Mouse (Mus musculus) limb, embryonic 13.5 days (tissue): ENCODE data around the gene Prrc2b. TPM values are rescaled to one million over a fixed set of nuclear protein-coding genes. Genes with fewer than 3 reads are reported as not detected.

ENCODE experiments used
- ATAC-seq: fragments of 200-750 bp; cut with Nextera tagmentation; 2 replicates; pipeline ENCODE4 v1.8.0; 2017; ENCODE audit warnings: low read depth, moderate number of reproducible peaks, moderate TSS enrichment; ENCODE audit not compliant: low FRiP score
- H3K27ac ChIP-seq: fragments of 300-500 bp; sonication (generic); 2 replicates; pipeline ENCODE4 v1.5.1; 2015; ENCODE audit warnings: inconsistent platforms, mild to moderate bottlenecking, moderate library complexity
- H3K27me3 ChIP-seq: fragments of 300-500 bp; sonication (generic); 2 replicates; pipeline ENCODE4 v1.6.1; 2015; ENCODE audit warnings: mild to moderate bottlenecking, inconsistent platforms
- H3K36me3 ChIP-seq: fragments of 300-500 bp; sonication (generic); 2 replicates; pipeline ENCODE4 v1.6.1; 2015; ENCODE audit warnings: inconsistent platforms, mild to moderate bottlenecking, moderate library complexity
- H3K4me1 ChIP-seq: fragments of 300-500 bp; sonication (generic); 2 replicates; pipeline ENCODE4 v1.6.1; 2015; ENCODE audit warnings: inconsistent platforms
- H3K4me2 ChIP-seq: fragments of 300-500 bp; sonication (generic); replicated peaks from 2 replicates; pipeline ENCODE4 v1.6.1; 2015; ENCODE audit warnings: inconsistent platforms, mild to moderate bottlenecking, moderate library complexity
- H3K4me3 ChIP-seq: fragments of 300-500 bp; sonication (generic); 2 replicates; pipeline ENCODE4 v1.5.1; 2015; ENCODE audit warnings: moderate library complexity, mild to moderate bottlenecking, inconsistent platforms
- H3K9ac ChIP-seq: fragments of 300-500 bp; sonication (generic); 2 replicates; pipeline ENCODE4 v1.6.1; 2015; ENCODE audit warnings: mild to moderate bottlenecking, inconsistent platforms
- H3K9me3 ChIP-seq: fragments of 300-500 bp; sonication (generic); 2 replicates; pipeline ENCODE4 v1.6.1; 2016; ENCODE audit warnings: inconsistent platforms
- WGBS: fragments of 180-500 bp; shearing (Covaris S2); methylation state at CpG from one replicate; pipeline ENCODE4 v1.1.7; 2015; 5-methylcytosine and 5-hydroxymethylcytosine counted together
- polyA plus RNA-seq: library from polyadenylated mRNA; unstranded; fragments of >200 nt; fragmentation: Nextera tagmentation; extraction: Ambion mirVana; gene quantifications from 2 replicates; pipeline ENCODE4 v1.2.1, GENCODE M21; 2015

Prrc2b gene
- polyA plus RNA-seq, 1 experiment from 2014 or later = 52.7 TPM

- WGBS = 89% methylated on average over 2 of the region's 2 CpGs
- H3K9ac ChIP-seq = no peak overlapping the region
- no peak overlapping the region for H3K4me3 ChIP-seq
- no peaks in the 10 kb centered on the region for H3K27me3 ChIP-seq
- H3K4me1 ChIP-seq = 0 out of 2 replicates have a peak, but pooled peaks cover 4% of the 10 kb centered on the region
- no peaks in the 10 kb centered on the region for H3K36me3 ChIP-seq
- H3K4me2 ChIP-seq = no peak overlapping the region
- no peaks in the 10 kb centered on the region for H3K9me3 ChIP-seq
- no peak for ATAC-seq
- no peak overlapping the region for H3K27ac ChIP-seq
These were observed 29.1 kb upstream of the Prrc2b start for GRCm38 (mm10) chr2:32121785-32122184.

GRCm38 (mm10) chr2:32127653-32128535 is 23.0 kb upstream of the Prrc2b start:
- H3K27ac ChIP-seq = no peak overlapping the region
- 0 out of 2 replicates have a peak overlapping the region, but pooled peaks have one; percentile 25 for H3K9ac ChIP-seq

GRCm38 (mm10) chr2:32128536-32128841 is 22.4 kb upstream of the Prrc2b start:
- H3K27ac ChIP-seq = no peak overlapping the region
- H3K9me3 ChIP-seq = no peaks in the 10 kb centered on the region
- no peak for ATAC-seq
- H3K4me3 ChIP-seq = no peak overlapping the region
- no peaks in the 10 kb centered on the region for H3K36me3 ChIP-seq
- H3K9ac ChIP-seq = no peak overlapping the region
- no peaks in the 10 kb centered on the region for H3K27me3 ChIP-seq
- no peak overlapping the region for H3K4me2 ChIP-seq
- 83% methylated on average over 5 of the region's 5 CpGs for WGBS
- H3K4me1 ChIP-seq = peaks cover 3% of the 10 kb centered on the region; the same call in 1 of the 2 replicates

More at GRCm38 (mm10) chr2:32127653-32128535, 23.0 kb upstream of the Prrc2b start:
- Histone ChIP-seq H3K27me3 (no peaks in the 10 kb centered on the region), H3K36me3 (no peaks in the 10 kb centered on the region), H3K4me1 (peaks cover 3% of the 10 kb centered on the region; the same call in 1 of the 2 replicates), H3K9me3 (no peaks in the 10 kb centered on the region), H3K4me2 (no peak overlapping the region), H3K4me3 (no peak overlapping the region)
- peak; percentile 59; the same call in 1 of the 2 replicates for ATAC-seq
- WGBS = 27% methylated on average over 16 of the region's 16 CpGs

GRCm38 (mm10) chr2:32129383-32130074 is 21.4 kb upstream of the Prrc2b start:
- H3K9ac ChIP-seq = no peak overlapping the region
- no peaks in the 10 kb centered on the region for H3K27me3 ChIP-seq
- H3K4me2 ChIP-seq = no peak overlapping the region
- peaks cover 3% of the 10 kb centered on the region; the same call in 1 of the 2 replicates for H3K4me1 ChIP-seq
- no peaks in the 10 kb centered on the region for H3K9me3 ChIP-seq
- no peak overlapping the region for H3K4me3 ChIP-seq
- H3K27ac ChIP-seq = no peak overlapping the region
- no peak for ATAC-seq
- H3K36me3 ChIP-seq = no peaks in the 10 kb centered on the region
- 50% methylated on average over 11 of the region's 11 CpGs for WGBS

GRCm38 (mm10) chr2:32130435-32130834 is 20.4 kb upstream of the Prrc2b start:
- Histone ChIP-seq H3K27ac (no peak overlapping the region), H3K4me2 (no peak overlapping the region), H3K9me3 (no peaks in the 10 kb centered on the region), H3K36me3 (no peaks in the 10 kb centered on the region), H3K4me3 (no peak overlapping the region), H3K9ac (no peak overlapping the region), H3K4me1 (peaks cover 3% of the 10 kb centered on the region; the same call in 1 of the 2 replicates), H3K27me3 (no peaks in the 10 kb centered on the region)
- ATAC-seq = no peak
- WGBS = 31% methylated on average over 6 of the region's 6 CpGs

GRCm38 (mm10) chr2:32131205-32131834 is 19.6 kb upstream of the Prrc2b start:
- Histone ChIP-seq H3K4me2 (no peak overlapping the region), H3K9me3 (no peaks in the 10 kb centered on the region), H3K27me3 (no peaks in the 10 kb centered on the region), H3K36me3 (no peaks in the 10 kb centered on the region), H3K27ac (no peak overlapping the region), H3K4me3 (no peak overlapping the region), H3K9ac (no peak overlapping the region), H3K4me1 (peaks cover 3% of the 10 kb centered on the region; the same call in 1 of the 2 replicates)
- no peak for ATAC-seq
- 79% methylated on average over 9 of the region's 9 CpGs for WGBS

GRCm38 (mm10) chr2:32131866-32132566 is 18.9 kb upstream of the Prrc2b start:
- Histone ChIP-seq H3K4me2 (0 out of 2 replicates have a peak overlapping the region, but pooled peaks have one; percentile 15), H3K27me3 (no peaks in the 10 kb centered on the region), H3K4me3 (no peak overlapping the region), H3K36me3 (no peaks in the 10 kb centered on the region), H3K9ac (no peak overlapping the region), H3K9me3 (no peaks in the 10 kb centered on the region), H3K4me1 (peaks cover 6% of the 10 kb centered on the region), H3K27ac (no peak overlapping the region)
- no peak for ATAC-seq
- 65% methylated on average over 6 of the region's 6 CpGs for WGBS

GRCm38 (mm10) chr2:32132567-32132992 is 18.3 kb upstream of the Prrc2b start:
- Histone ChIP-seq H3K4me1 (peaks cover 10% of the 10 kb centered on the region), H3K27me3 (no peaks in the 10 kb centered on the region), H3K4me3 (no peak overlapping the region), H3K27ac (no peak overlapping the region), H3K36me3 (no peaks in the 10 kb centered on the region), H3K4me2 (peak overlapping the region; percentile 15; the same call in 1 of the 2 replicates), H3K9ac (no peak overlapping the region), H3K9me3 (no peaks in the 10 kb centered on the region)
- WGBS = 7% methylated on average over 12 of the region's 12 CpGs
- no peak for ATAC-seq

GRCm38 (mm10) chr2:32134039-32134438 is 16.8 kb upstream of the Prrc2b start:
- no peak for ATAC-seq
- H3K27me3 ChIP-seq = no peaks in the 10 kb centered on the region
- H3K27ac ChIP-seq = no peak overlapping the region
- no peak overlapping the region for H3K4me2 ChIP-seq
- H3K4me3 ChIP-seq = no peak overlapping the region
- 7% methylated on average over 2 of the region's 2 CpGs for WGBS
- no peaks in the 10 kb centered on the region for H3K9me3 ChIP-seq
- H3K36me3 ChIP-seq = no peaks in the 10 kb centered on the region
- H3K4me1 ChIP-seq = peaks cover 13% of the 10 kb centered on the region
- H3K9ac ChIP-seq = no peak overlapping the region

GRCm38 (mm10) chr2:32137667-32138266 is 13.1 kb upstream of the Prrc2b start:
- ATAC-seq = peak; percentile 95
- Histone ChIP-seq H3K4me3 (peak overlapping the region; percentile 68), H3K36me3 (no peaks in the 10 kb centered on the region), H3K27me3 (no peaks in the 10 kb centered on the region), H3K4me2 (peak overlapping the region; percentile 80), H3K9me3 (no peaks in the 10 kb centered on the region), H3K9ac (peak overlapping the region; percentile 81), H3K27ac (peak overlapping the region; percentile 88), H3K4me1 (peaks cover 13% of the 10 kb centered on the region)
- under 1% methylated on average over 40 of the region's 40 CpGs for WGBS

- no peaks in the 10 kb centered on the region for H3K27me3 ChIP-seq
- 65% methylated on average over 5 of the region's 5 CpGs for WGBS
These were observed 11.5 kb upstream of the Prrc2b start for GRCm38 (mm10) chr2:32139377-32139776.

More at GRCm38 (mm10) chr2:32139377-32139776, 11.5 kb upstream of the Prrc2b start:
- H3K9me3 ChIP-seq = no peaks in the 10 kb centered on the region
- H3K4me1 ChIP-seq = peaks cover 13% of the 10 kb centered on the region
- no peaks in the 10 kb centered on the region for H3K36me3 ChIP-seq
- no peak overlapping the region for H3K9ac ChIP-seq
- no peak overlapping the region for H3K27ac ChIP-seq
- H3K4me3 ChIP-seq = no peak overlapping the region
- ATAC-seq = no peak
- no peak overlapping the region for H3K4me2 ChIP-seq
